ENCODE assay signal across 8 mouse cellular contexts in the genomic region with DNA sequence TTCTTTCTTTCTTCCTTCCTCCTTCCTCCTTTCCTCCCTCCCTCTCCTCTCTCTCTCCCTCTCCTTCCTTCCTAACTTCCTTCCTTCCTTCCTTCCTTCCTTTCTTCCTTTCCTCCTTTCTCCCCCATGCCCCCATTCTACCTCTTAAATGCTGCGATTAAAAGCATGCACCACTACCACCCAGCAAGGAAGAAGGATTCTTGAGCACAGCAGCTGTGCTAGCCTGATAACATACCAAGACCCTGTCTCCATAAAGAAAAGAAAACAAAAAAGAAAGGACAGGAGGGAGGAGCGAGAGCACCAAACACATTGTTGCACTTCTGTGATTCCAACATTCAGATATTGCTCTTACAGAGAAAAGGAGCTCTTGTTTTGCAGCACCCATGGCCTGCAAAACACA. TPM values are rescaled to one million over a fixed set of nuclear protein-coding genes. Genes with fewer than 3 reads are reported as not detected.
DNase-seq lines count a peak whose midpoint lies in the region; ATAC-seq and TF ChIP-seq lines count a peak whose summit lies in the region.

No protein-coding gene starts in this region.

- H3K4me3 ChIP-seq in gastrocnemius, adult 2 months = peak overlapping the region; percentile 87
- H3K4me3 ChIP-seq in forebrain, embryonic 16.5 days (replicated peaks; ENCODE audit: low read length) = peak overlapping the region; percentile 96
- peak overlapping the region; percentile 98 for H3K4me3 ChIP-seq in liver, postnatal 0 days (ENCODE audit: low read depth, low read length)

- peaks cover 21% of the 10 kb centered on the region for H3K4me1 ChIP-seq in forebrain, embryonic 16.5 days (replicated peaks; ENCODE audit: control insufficient read depth, insufficient read depth, low read length)
- H3K4me1 ChIP-seq in liver, postnatal 0 days (ENCODE audit: insufficient read depth) = peaks cover 18% of the 10 kb centered on the region

- peaks cover 9% of the 10 kb centered on the region for H3K36me3 ChIP-seq in forebrain, embryonic 16.5 days (ENCODE audit: control insufficient read depth, insufficient read depth)
- peaks cover 25% of the 10 kb centered on the region for H3K36me3 ChIP-seq in liver, postnatal 0 days (replicated peaks; ENCODE audit: insufficient read depth, low read length)

- H3K9me3 ChIP-seq in forebrain, embryonic 16.5 days (ENCODE audit: control insufficient read depth, low read length) = no peaks in the 10 kb centered on the region
- no peaks in the 10 kb centered on the region for H3K9me3 ChIP-seq in liver, postnatal 0 days (ENCODE audit: low read length)

- 73% methylated on average over 2 of the region's 2 CpGs for WGBS in forebrain, embryonic 16.5 days
- WGBS in liver, postnatal 0 days (ENCODE audit: insufficient replicate concordance) = 35% methylated on average over 2 of the region's 2 CpGs

- no peak for TF ChIP-seq EP300 in liver, postnatal 0 days (IDR thresholded peaks at IDR 0.05; ENCODE audit: low read depth)

- TF ChIP-seq CTCF in gastrocnemius, adult 2 months (IDR thresholded peaks at IDR 0.05) = no peak
- no peak for TF ChIP-seq CTCF in liver, postnatal 0 days (IDR thresholded peaks at IDR 0.05; ENCODE audit: low read depth)

- no peak overlapping the region for H3K9ac ChIP-seq in forebrain, embryonic 16.5 days (replicated peaks; ENCODE audit: low read depth, low read length)
- peak overlapping the region; percentile 96 for H3K9ac ChIP-seq in liver, postnatal 0 days (replicated peaks)

- peak overlapping the region; percentile 90 for H3K27ac ChIP-seq in gastrocnemius, adult 2 months
- H3K27ac ChIP-seq in forebrain, embryonic 16.5 days (ENCODE audit: low read length) = no peak overlapping the region
- peak overlapping the region; percentile 71; the same call in 1 of the 2 replicates for H3K27ac ChIP-seq in liver, postnatal 0 days (ENCODE audit: low read depth)

- no peak for DNase-seq in gastrocnemius, adult 2 months
- no peak for DNase-seq in gastrocnemius, postnatal 36 days
- peak; percentile 33 for DNase-seq in A20 (ENCODE audit: low read depth, low spot score)
- no peak for DNase-seq in liver, postnatal 0 days
- no peak for DNase-seq in right cerebral cortex, adult 2 months (ENCODE audit: low spot score in 2 of 2)
- DNase-seq in frontal cortex, postnatal 36 days (ENCODE audit: low spot score in 2 of 2) = no peak

- H3K27me3 ChIP-seq in forebrain, embryonic 16.5 days (replicated peaks; ENCODE audit: control insufficient read depth, insufficient read depth, low read length) = no peaks in the 10 kb centered on the region
- H3K27me3 ChIP-seq in liver, postnatal 0 days (ENCODE audit: insufficient read depth, low read length) = no peaks in the 10 kb centered on the region

- ATAC-seq in forebrain, embryonic 16.5 days = no peak
- ATAC-seq in liver, postnatal 0 days = peak; percentile 41; the same call in 1 of the 2 replicates
- ATAC-seq in erythroid progenitor cell, adult 5-6 weeks (replicated peaks; ENCODE audit: low FRiP score, poor library complexity, severe bottlenecking) = no peak

- peak overlapping the region; percentile 96 for H3K4me2 ChIP-seq in forebrain, embryonic 16.5 days (ENCODE audit: low read length)
- H3K4me2 ChIP-seq in liver, postnatal 0 days (ENCODE audit: low read depth, low read length) = peak overlapping the region; percentile 95

- intact Hi-C loops in gastrocnemius, adult 2 months (cut with DNase I) = no loop called here
- intact Hi-C loops in gastrocnemius, postnatal 36 days (cut with DNase I) = no loop called here

RNA-seq across cellular contexts. Expression of a gene that starts 0.6 kb away (rescaled TPM):
- 1 to 10 TPM; 7.6 to 8.9 TPM for total RNA-seq in gastrocnemius, adult 2 months (2021)
- total RNA-seq in gastrocnemius, postnatal 36 days (2021) = 1 to 10 TPM; 6.8 to 7.9 TPM
- polyA plus RNA-seq in forebrain, embryonic 16.5 days (2015; fragmentation: Nextera tagmentation; extraction: Ambion mirVana) = 23.9 and 27.3 TPM in 2 replicates
- polyA plus RNA-seq in liver, postnatal 0 days (2015; fragmentation: Nextera tagmentation; extraction: Ambion mirVana) = 4.5 and 4.9 TPM in 2 replicates
- 2.2 and 3.4 TPM in 2 replicates for total RNA-seq in erythroid progenitor cell, adult 5-6 weeks (2015; ENCODE audit: low replicate concordance)
- total RNA-seq in erythroid progenitor cell, adult 5-6 weeks (2017; ENCODE audit: low replicate concordance) = 5.8 and 6.2 TPM in 2 replicates

RNA-seq across cellular contexts. Expression of a gene that starts 13.3 kb away (rescaled TPM):
- total RNA-seq in gastrocnemius, adult 2 months (2021) = 1 to 10 TPM; 3.3 to 4.2 TPM
- 1 to 10 TPM; 2.9 to 3.5 TPM for total RNA-seq in gastrocnemius, postnatal 36 days (2021)
- 195 and 209 TPM in 2 replicates for polyA plus RNA-seq in forebrain, embryonic 16.5 days (2015; fragmentation: Nextera tagmentation; extraction: Ambion mirVana)
- polyA plus RNA-seq in liver, postnatal 0 days (2015; fragmentation: Nextera tagmentation; extraction: Ambion mirVana) = 2.7 TPM in 2 replicates
- 5.0 and 8.4 TPM in 2 replicates for total RNA-seq in erythroid progenitor cell, adult 5-6 weeks (2015; ENCODE audit: low replicate concordance)
- total RNA-seq in erythroid progenitor cell, adult 5-6 weeks (2017; ENCODE audit: low replicate concordance) = 3.3 and 5.7 TPM in 2 replicates

RNA-seq across cellular contexts. Expression of a gene that starts 21.4 kb away (rescaled TPM):
- total RNA-seq in gastrocnemius, adult 2 months (2021) = under 1 TPM; 0.10 to 0.22 TPM
- total RNA-seq in gastrocnemius, postnatal 36 days (2021) = under 1 TPM; 0.31 to 0.35 TPM
- 3.5 and 3.8 TPM in 2 replicates for polyA plus RNA-seq in forebrain, embryonic 16.5 days (2015; fragmentation: Nextera tagmentation; extraction: Ambion mirVana)
- polyA plus RNA-seq in liver, postnatal 0 days (2015; fragmentation: Nextera tagmentation; extraction: Ambion mirVana) = 1.7 and 1.9 TPM in 2 replicates
- 145 and 169 TPM in 2 replicates for total RNA-seq in erythroid progenitor cell, adult 5-6 weeks (2015; ENCODE audit: low replicate concordance)
- total RNA-seq in erythroid progenitor cell, adult 5-6 weeks (2017; ENCODE audit: low replicate concordance) = 74.4 and 95.3 TPM in 2 replicates

RNA-seq across cellular contexts. Expression of a gene that starts 21.9 kb away (rescaled TPM):
- 1 to 10 TPM; 2.6 to 5.5 TPM for total RNA-seq in gastrocnemius, adult 2 months (2021)
- 1 to 10 TPM; 2.6 to 3.4 TPM for total RNA-seq in gastrocnemius, postnatal 36 days (2021)
- 73.0 and 78.6 TPM in 2 replicates for polyA plus RNA-seq in forebrain, embryonic 16.5 days (2015; fragmentation: Nextera tagmentation; extraction: Ambion mirVana)
- 11.1 and 12.7 TPM in 2 replicates for polyA plus RNA-seq in liver, postnatal 0 days (2015; fragmentation: Nextera tagmentation; extraction: Ambion mirVana)
- total RNA-seq in erythroid progenitor cell, adult 5-6 weeks (2015; ENCODE audit: low replicate concordance) = 148 and 181 TPM in 2 replicates
- 114 and 145 TPM in 2 replicates for total RNA-seq in erythroid progenitor cell, adult 5-6 weeks (2017; ENCODE audit: low replicate concordance)

RNA-seq across cellular contexts. Expression of a gene that starts 39.7 kb away (rescaled TPM):
- 1 to 10 TPM; 3.3 to 3.6 TPM for total RNA-seq in gastrocnemius, adult 2 months (2021)
- 1 to 10 TPM; 2.9 TPM for total RNA-seq in gastrocnemius, postnatal 36 days (2021)
- 95.9 and 101 TPM in 2 replicates for polyA plus RNA-seq in forebrain, embryonic 16.5 days (2015; fragmentation: Nextera tagmentation; extraction: Ambion mirVana)
- 6.4 and 8.2 TPM in 2 replicates for polyA plus RNA-seq in liver, postnatal 0 days (2015; fragmentation: Nextera tagmentation; extraction: Ambion mirVana)
- 25.6 and 28.5 TPM in 2 replicates for total RNA-seq in erythroid progenitor cell, adult 5-6 weeks (2015; ENCODE audit: low replicate concordance)
- 38.3 and 50.3 TPM in 2 replicates for total RNA-seq in erythroid progenitor cell, adult 5-6 weeks (2017; ENCODE audit: low replicate concordance)

Comparison
In these comparisons a context has a peak if more than half of its experiments do, and no peak if none do; other contexts are left out.
1. RNA of a gene that starts 21.4 kb away (total RNA-seq): 74.4 to 169 TPM in erythroid progenitor cell, adult 5-6 weeks; 0.31 to 0.35 TPM in gastrocnemius, postnatal 36 days and 0.10 to 0.22 TPM in gastrocnemius, adult 2 months; every median in the first group is over 10 times any median in the second.
2. Peak in every context shown above with its lines, with median percentiles within 50 percentile points of each other: H3K4me3 ChIP-seq.